In the genomic region with DNA sequence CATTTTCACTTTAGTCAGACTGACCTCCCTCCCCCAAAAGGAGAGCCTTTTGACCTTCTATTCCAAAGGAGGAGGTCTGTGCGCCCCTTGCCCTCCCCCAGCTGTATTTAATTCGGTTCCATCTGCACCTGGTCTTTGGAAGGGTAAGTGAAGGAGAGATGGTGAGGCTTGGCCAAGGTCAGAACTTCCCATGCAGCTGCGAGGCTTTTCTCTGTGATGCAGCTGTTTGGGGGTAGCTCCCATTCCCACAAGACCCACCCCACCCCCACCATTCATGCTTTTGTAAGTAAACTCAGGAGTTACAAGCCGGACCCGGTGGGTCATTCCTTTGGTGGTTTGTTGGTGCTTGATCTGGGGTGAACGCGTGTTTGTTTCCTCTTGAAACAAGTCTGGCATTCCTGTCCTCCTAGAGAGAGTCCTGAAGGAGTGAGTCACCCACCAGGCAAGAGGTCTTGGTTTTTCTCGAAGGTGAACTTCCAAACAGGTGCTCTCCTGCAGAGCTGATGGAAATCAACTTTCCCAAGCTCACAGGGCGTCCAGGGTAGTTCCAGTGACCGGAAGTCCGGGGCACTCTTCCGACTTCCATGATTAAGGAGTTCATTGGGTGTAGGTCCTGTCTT, we compare ENCODE assay signal across 24 mouse cellular contexts. TPM values are rescaled to one million over a fixed set of nuclear protein-coding genes. Genes with fewer than 3 reads are reported as not detected.
DNase-seq lines count a peak whose midpoint lies in the region; ATAC-seq and TF ChIP-seq lines count a peak whose summit lies in the region.
"Had no signal": no experiment of that assay in that cellular context is flagged by ENCODE, and none has a peak within 500 bp of the region (broad histone marks: within the 10 kb centered on the region; RNA-seq: fewer than 3 reads in every experiment).

No protein-coding gene starts in this region.

- no peaks in the 10 kb centered on the region for H3K36me3 ChIP-seq in hindbrain, embryonic 10.5 days
- H3K36me3 ChIP-seq in hindbrain, postnatal 0 days (ENCODE audit: insufficient read depth, low read length) = no peaks in the 10 kb centered on the region
- no peaks in the 10 kb centered on the region for H3K36me3 ChIP-seq in E14TG2a.4 (ENCODE audit: insufficient read depth, low read length)
- H3K36me3 ChIP-seq: embryonic facial prominence, embryonic 13.5 days; hindbrain, embryonic 12.5 days; liver, embryonic 13.5 days; midbrain, embryonic 12.5 days had no signal

- no peak for ATAC-seq in hindbrain, postnatal 0 days
- no peak for ATAC-seq in erythroid progenitor cell, adult 5-6 weeks (replicated peaks; ENCODE audit: low FRiP score, poor library complexity, severe bottlenecking)

- H3K4me2 ChIP-seq in hindbrain, postnatal 0 days (ENCODE audit: low read depth, low read length) = no peak overlapping the region
- H3K4me2 ChIP-seq: embryonic facial prominence, embryonic 13.5 days; hindbrain, embryonic 12.5 days; liver, embryonic 13.5 days; midbrain, embryonic 12.5 days had no signal

- WGBS in hindbrain, embryonic 10.5 days = 20% methylated on average over 12 of the region's 12 CpGs
- 26% methylated on average over 12 of the region's 12 CpGs for WGBS in hindbrain, postnatal 0 days

- no peak overlapping the region for H3K27ac ChIP-seq in hindbrain, embryonic 10.5 days
- H3K27ac ChIP-seq in hindbrain, postnatal 0 days = no peak overlapping the region
- H3K27ac ChIP-seq: embryonic facial prominence, embryonic 13.5 days; hindbrain, embryonic 12.5 days; liver, embryonic 13.5 days; macrophage; midbrain, embryonic 12.5 days had no signal

- peak; percentile 28 for DNase-seq in hindbrain, embryonic 10.5 days (ENCODE audit: low spot score)
- DNase-seq in hindbrain, postnatal 0 days (ENCODE audit: low spot score) = no peak
- peak; percentile 89 for DNase-seq in ZHBTc4 (ENCODE audit: low read depth, low spot score)
- DNase-seq in lung, postnatal 36 days = peak; percentile 38
- DNase-seq in adipocyte (ENCODE audit: low spot score) = no peak
- DNase-seq: adrenal gland, postnatal 10 days; cerebellum, adult 11 months; cerebellum, postnatal 14 days; gastrocnemius, postnatal 25 days; left cerebral cortex, postnatal 4 days; liver, embryonic 13.5 days; right cerebral cortex, postnatal 25 days had no signal

- H3K9me3 ChIP-seq in hindbrain, embryonic 10.5 days = no peaks in the 10 kb centered on the region
- H3K9me3 ChIP-seq in hindbrain, postnatal 0 days (ENCODE audit: low read length) = no peaks in the 10 kb centered on the region
- no peaks in the 10 kb centered on the region for H3K9me3 ChIP-seq in E14TG2a.4 (ENCODE audit: low read length)
- H3K9me3 ChIP-seq: embryonic facial prominence, embryonic 13.5 days; hindbrain, embryonic 12.5 days; liver, embryonic 13.5 days; midbrain, embryonic 12.5 days had no signal

- no peak for TF ChIP-seq CTCF in hindbrain, postnatal 0 days (IDR thresholded peaks at IDR 0.05; ENCODE audit: low read depth)
- no peak for TF ChIP-seq CTCF in E14TG2a.4 (conservative IDR thresholded peaks at IDR 0.05; ENCODE audit: low read length)

- H3K4me1 ChIP-seq in hindbrain, embryonic 10.5 days (replicated peaks) = peaks cover 49% of the 10 kb centered on the region
- H3K4me1 ChIP-seq in hindbrain, postnatal 0 days (ENCODE audit: insufficient read depth, low read length) = no peaks in the 10 kb centered on the region
- peaks cover 62% of the 10 kb centered on the region for H3K4me1 ChIP-seq in E14TG2a.4 (replicated peaks; ENCODE audit: low read depth, low read length)

- no peak overlapping the region for H3K9ac ChIP-seq in hindbrain, postnatal 0 days (replicated peaks; ENCODE audit: low read length)
- H3K9ac ChIP-seq: embryonic facial prominence, embryonic 13.5 days; hindbrain, embryonic 12.5 days; liver, embryonic 13.5 days; midbrain, embryonic 12.5 days had no signal

- H3K27me3 ChIP-seq in hindbrain, embryonic 10.5 days (ENCODE audit: insufficient read depth, poor library complexity, severe bottlenecking) = peaks cover 47% of the 10 kb centered on the region
- 0 out of 2 replicates have a peak, but pooled peaks cover 4% of the 10 kb centered on the region for H3K27me3 ChIP-seq in hindbrain, postnatal 0 days (ENCODE audit: insufficient read depth, low read length)
- no peaks in the 10 kb centered on the region for H3K27me3 ChIP-seq in E14TG2a.4 (ENCODE audit: insufficient read depth, low read length)

- H3K4me3 ChIP-seq in hindbrain, embryonic 10.5 days = no peak overlapping the region
- no peak overlapping the region for H3K4me3 ChIP-seq in hindbrain, postnatal 0 days (ENCODE audit: low read length)
- H3K4me3 ChIP-seq in E14TG2a.4 (replicated peaks; ENCODE audit: low read length) = peak overlapping the region; percentile 33
- H3K4me3 ChIP-seq: embryonic facial prominence, embryonic 13.5 days; hindbrain, embryonic 12.5 days; liver, embryonic 13.5 days; midbrain, embryonic 12.5 days had no signal

RNA-seq across cellular contexts. Expression of a gene that starts 3.9 kb away (rescaled TPM):
- 366 and 416 TPM in 2 replicates for polyA plus RNA-seq in hindbrain, embryonic 10.5 days (2016; fragmentation: Nextera tagmentation; extraction: Ambion mirVana)
- total RNA-seq in hindbrain, postnatal 0 days (2014; rRNA removed) = 201 and 230 TPM in 2 replicates
- 663 and 664 TPM in 2 replicates for polyA plus RNA-seq in hindbrain, postnatal 0 days (2015; fragmentation: Nextera tagmentation; extraction: Ambion mirVana)
- 10.1 TPM in 1 of 2 replicates, not detected in the other for total RNA-seq in erythroid progenitor cell, adult 5-6 weeks (2015; ENCODE audit: low replicate concordance)
- total RNA-seq in erythroid progenitor cell, adult 5-6 weeks (2017; ENCODE audit: low replicate concordance) = 3.7 TPM in 1 of 2 replicates, not detected in the other

RNA-seq across cellular contexts. Expression of a gene that starts 38.7 kb away (rescaled TPM):
- polyA plus RNA-seq in hindbrain, embryonic 10.5 days (2016; fragmentation: Nextera tagmentation; extraction: Ambion mirVana) = 0.08 TPM in 1 of 2 replicates, not detected in the other
- total RNA-seq in hindbrain, postnatal 0 days (2014; rRNA removed) = 0.10 and 0.18 TPM in 2 replicates
- polyA plus RNA-seq in hindbrain, postnatal 0 days (2015; fragmentation: Nextera tagmentation; extraction: Ambion mirVana) = 0.38 TPM in 1 of 2 replicates, not detected in the other
- not detected in 2 replicates for total RNA-seq in erythroid progenitor cell, adult 5-6 weeks (2015; ENCODE audit: low replicate concordance)
- not detected in 2 replicates for total RNA-seq in erythroid progenitor cell, adult 5-6 weeks (2017; ENCODE audit: low replicate concordance)
- total RNA-seq: gastrocnemius, postnatal 25 days; heart, adult 8-10 months; left cerebral cortex, postnatal 4 days had no signal
- polyA plus RNA-seq: brain, embryonic 14.5 days; embryonic facial prominence, embryonic 13.5 days; heart, postnatal 0 days; hindbrain, embryonic 12.5 days; intestine, embryonic 14.5 days; kidney, embryonic 14.5 days; macrophage; midbrain, embryonic 12.5 days; neural tube, embryonic 14.5 days had no signal

RNA-seq across cellular contexts. Expression of a gene that starts 59.8 kb away (rescaled TPM):
- polyA plus RNA-seq in hindbrain, embryonic 10.5 days (2016; fragmentation: Nextera tagmentation; extraction: Ambion mirVana) = 0.70 and 2.4 TPM in 2 replicates
- total RNA-seq in hindbrain, postnatal 0 days (2014; rRNA removed) = 10.1 and 13.7 TPM in 2 replicates
- 7.7 and 8.8 TPM in 2 replicates for polyA plus RNA-seq in hindbrain, postnatal 0 days (2015; fragmentation: Nextera tagmentation; extraction: Ambion mirVana)
- not detected in 2 replicates for total RNA-seq in erythroid progenitor cell, adult 5-6 weeks (2015; ENCODE audit: low replicate concordance)
- not detected in 2 replicates for total RNA-seq in erythroid progenitor cell, adult 5-6 weeks (2017; ENCODE audit: low replicate concordance)
- polyA plus RNA-seq: macrophage had no signal

Comparison
In these comparisons a context has a peak if more than half of its experiments do, and no peak if none do; other contexts are left out.
1. DNase-seq: peak in hindbrain, embryonic 10.5 days (single experiment), ZHBTc4 (single experiment) and lung, postnatal 36 days (single experiment); none in hindbrain, postnatal 0 days (single experiment) and adipocyte (single experiment).
2. RNA of a gene that starts 3.9 kb away (total RNA-seq): 201 to 230 TPM in hindbrain, postnatal 0 days; 3.7 to 10.1 TPM in erythroid progenitor cell, adult 5-6 weeks; every median in the first group is over 10 times any median in the second.
3. RNA of a gene that starts 59.8 kb away (total RNA-seq): 10.1 to 13.7 TPM in hindbrain, postnatal 0 days; not detected in erythroid progenitor cell, adult 5-6 weeks; every median in the first group is over 10 times any median in the second.